Mouse (Mus musculus) cerebellum, adult 18-20 months (tissue): ENCODE results near the gene Rab11a.
"Not testable (repeated sequence)": the region's sequence is repeated elsewhere in the genome, so short reads cannot be mapped to it uniquely, and the experiment has no call there.

Source experiments
- DNase-seq, 2 experiments: peaks; one replicate each; pipeline ENCODE4 v3.0.0; 2021

The Rab11a gene

DNA sequence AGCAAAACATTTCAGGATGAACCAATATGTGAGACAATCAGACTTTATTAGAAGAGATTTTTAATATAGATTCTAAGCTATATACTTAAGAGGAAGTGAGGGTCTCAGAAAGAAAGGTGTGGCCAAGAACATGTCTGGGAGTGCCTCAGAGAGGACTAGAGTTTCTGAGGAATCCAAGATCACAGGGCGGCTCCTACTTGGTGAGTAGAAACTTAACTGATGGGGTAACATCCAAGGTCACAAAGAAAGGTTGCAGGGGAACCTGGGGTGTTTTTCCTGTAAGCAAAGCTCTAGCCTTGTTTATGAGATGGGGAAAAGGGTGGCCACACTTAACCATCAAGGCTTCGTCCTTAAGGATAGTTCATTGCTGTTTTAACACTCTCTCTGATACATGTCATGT is 1.4 kb upstream of the Rab11a start:
- no peak for DNase-seq

- peak; percentile 47 to 51 for DNase-seq
These were observed 736 bp downstream of the Rab11a start for GRCm38 (mm10) chr9:64736639-64737405.

DNA sequence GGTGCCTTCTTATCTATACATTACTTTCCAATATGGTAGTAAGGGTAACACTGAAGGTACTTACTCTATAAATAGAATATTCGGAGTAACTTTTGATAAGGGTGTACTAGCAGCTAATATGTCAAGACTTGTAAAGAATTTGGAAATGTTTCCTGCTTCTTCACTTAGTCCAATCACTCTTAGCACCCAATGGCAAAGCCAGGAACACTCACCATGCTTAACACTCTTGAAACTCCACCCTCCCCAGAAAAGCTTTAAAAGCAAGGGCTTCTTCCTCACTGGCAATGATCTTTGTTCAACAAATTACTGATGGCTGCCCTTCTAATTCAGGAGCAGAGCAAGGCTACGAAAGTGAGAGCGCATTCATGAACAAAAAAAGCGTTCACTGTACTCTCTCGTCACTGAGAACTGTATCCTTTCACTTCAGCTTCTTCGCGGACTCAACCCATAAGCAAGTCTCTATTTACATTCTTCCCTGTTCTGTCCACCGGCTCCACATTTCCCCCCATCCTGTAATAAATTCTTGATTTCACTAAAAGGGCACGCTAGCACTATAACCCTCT is 1.4 kb downstream of the Rab11a start:
- no peak for DNase-seq

- DNase-seq = not testable (repeated sequence)
These were observed 2.6 kb downstream of the Rab11a start for GRCm38 (mm10) chr9:64734992-64735391.

DNA sequence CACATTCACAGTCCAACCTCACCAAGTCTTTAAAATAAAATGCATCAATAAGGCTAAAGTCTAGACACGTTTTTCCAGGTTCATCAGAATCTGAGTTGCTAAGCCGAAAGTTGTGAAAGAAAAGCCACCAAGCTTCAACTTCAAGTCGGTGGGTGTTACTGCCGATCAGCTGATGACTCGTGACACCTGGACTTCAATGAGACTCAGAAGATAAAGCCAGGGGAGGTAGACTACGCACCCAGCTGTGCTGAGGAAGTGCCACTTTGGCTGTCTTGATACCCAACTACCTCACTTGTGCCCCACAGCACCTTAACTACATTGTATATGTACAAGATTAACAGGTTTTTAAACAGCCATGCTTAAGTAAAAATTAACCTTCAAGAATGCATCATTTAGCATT is 3.4 kb downstream of the Rab11a start:
- no peak for DNase-seq

DNA sequence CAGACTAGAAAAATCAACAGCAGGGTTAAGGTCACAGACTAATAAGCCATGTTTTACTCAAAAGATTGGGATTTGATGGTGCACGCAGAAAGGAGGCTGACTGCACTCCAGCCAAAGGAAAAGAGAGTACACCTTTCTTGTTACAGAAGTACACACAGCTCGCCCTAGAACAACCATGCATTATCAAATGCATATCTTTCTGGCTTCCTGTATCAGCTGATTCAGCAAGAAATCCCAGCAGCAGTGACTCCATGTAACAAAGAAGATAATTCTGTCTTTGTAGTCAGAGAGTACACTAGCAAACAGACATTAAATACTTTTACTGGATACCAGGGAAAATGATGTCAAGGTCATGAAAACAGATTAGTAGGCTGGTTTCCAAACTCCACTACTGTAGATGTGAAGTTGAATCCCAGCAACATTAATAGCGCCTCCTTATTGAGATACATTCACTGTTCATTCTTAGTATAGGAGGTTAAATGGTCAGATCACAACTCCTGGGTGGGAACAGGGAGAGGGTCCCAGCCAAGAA is 6.5 kb downstream of the Rab11a start:
- DNase-seq = no peak

- DNase-seq = no peak
These were observed 11.1 kb downstream of the Rab11a start for GRCm38 (mm10) chr9:64726454-64726853.

DNA sequence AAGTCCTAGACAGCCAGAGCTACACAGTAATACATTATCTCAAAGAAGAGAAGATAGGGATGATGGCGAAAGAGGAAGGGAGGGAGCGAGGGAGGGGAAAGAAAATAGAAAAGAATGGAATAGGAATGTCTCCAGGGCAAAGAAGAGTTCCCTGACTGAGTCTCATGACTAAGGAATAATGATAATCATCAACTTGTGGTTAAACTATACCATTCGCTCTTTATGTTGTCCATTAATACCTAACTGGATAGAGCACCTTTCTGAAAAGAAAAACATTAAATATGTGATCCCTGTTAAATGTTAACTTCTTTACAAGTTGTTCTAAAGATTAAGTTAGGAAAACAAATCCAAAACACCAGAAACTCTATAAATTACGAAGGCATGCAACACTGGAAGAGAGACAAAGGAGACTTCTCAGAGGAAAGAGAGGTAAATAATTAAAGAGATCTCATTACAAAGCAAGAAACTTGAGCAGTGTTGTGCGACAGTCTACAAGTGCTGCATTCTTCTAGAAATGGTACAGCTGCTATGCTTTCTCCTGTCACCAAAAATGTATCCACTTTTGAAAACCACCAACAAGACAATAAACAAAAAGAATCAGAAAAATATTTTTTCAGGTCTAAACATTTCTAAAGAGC is 17.9 kb downstream of the Rab11a start:
- DNase-seq = no peak

GRCm38 (mm10) chr9:64710291-64710690 is 27.3 kb downstream of the Rab11a start:
- DNase-seq = not testable (repeated sequence)

- no peak for DNase-seq
These were observed 33.3 kb downstream of the Rab11a start for GRCm38 (mm10) chr9:64704073-64704840.

GRCm38 (mm10) chr9:64703420-64703965 is 34.1 kb downstream of the Rab11a start:
- no peak for DNase-seq

- DNase-seq = no peak
These were observed 34.6 kb downstream of the Rab11a start for GRCm38 (mm10) chr9:64702937-64703336.

- no peak for DNase-seq
These were observed 35.2 kb downstream of the Rab11a start for GRCm38 (mm10) chr9:64702391-64702790.

GRCm38 (mm10) chr9:64701651-64702050 is 35.9 kb downstream of the Rab11a start:
- no peak for DNase-seq

DNA sequence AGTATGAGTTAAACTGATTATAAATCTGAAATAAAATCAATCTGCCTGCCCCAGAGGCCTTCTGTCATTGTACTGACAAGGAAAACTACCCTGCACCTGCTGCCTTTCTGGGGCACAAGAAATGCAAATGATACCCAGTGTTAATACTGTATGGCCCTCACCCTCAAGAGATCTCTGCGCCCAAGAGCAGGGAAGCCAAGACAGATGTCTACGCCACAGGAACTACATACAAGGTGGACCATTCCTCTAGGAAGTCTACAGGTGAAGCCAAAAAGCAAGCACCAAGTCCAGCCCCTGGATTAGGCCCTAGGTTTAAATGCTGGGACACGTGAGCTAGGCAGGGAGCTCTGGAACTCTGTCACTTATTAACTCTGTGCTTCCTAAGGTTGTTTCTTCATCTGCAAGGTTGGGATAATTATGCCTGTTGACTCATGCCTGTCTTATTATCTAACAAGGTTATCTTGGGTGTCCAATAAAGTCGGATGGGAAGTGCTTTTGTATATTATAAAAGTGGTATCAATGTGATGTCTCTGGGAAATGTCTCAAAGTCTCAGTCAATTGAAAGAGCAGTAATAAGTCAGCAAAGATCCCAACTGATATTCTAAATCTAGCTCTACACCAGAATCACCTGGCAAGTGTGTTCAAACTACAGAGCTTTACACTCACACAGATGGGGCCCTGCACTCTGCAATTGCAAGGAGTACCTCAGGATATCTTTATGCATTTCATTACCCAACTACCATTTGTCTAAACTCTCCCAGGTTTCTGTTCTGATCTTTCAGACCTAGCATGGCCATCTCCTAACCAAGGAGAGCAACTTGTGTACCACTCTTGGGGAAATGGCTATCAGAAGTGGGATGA is 36.9 kb downstream of the Rab11a start:
- no peak for DNase-seq

GRCm38 (mm10) chr9:64698586-64698985 is 39.0 kb downstream of the Rab11a start:
- DNase-seq = no peak

- DNase-seq = no peak
These were observed 39.9 kb downstream of the Rab11a start for GRCm38 (mm10) chr9:64697677-64698076.

- no peak for DNase-seq
These were observed 40.6 kb downstream of the Rab11a start for GRCm38 (mm10) chr9:64697006-64697405.

- no peak for DNase-seq
These were observed 41.2 kb downstream of the Rab11a start for GRCm38 (mm10) chr9:64696404-64696803.

GRCm38 (mm10) chr9:64695266-64695665 is 42.3 kb downstream of the Rab11a start:
- no peak for DNase-seq

DNA sequence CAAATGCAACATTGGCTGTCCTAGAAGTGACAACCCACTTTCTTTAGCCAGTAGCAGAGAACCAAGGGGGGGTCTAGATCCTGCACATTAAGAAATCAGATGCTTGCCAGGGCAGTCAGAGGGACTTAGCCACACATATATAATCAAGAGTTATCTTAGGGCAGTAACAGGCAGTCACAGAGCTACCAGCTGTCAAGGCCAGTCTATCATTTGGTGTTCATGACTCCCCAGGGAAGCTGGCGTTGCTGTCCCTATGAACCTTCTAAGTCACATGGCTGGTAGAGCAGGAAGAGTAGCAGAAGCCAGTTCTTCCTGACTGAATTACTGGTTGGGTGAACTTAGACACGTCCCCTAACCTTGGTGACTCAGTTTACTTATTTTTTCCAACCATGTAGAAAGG is 44.5 kb downstream of the Rab11a start:
- no peak for DNase-seq

GRCm38 (mm10) chr9:64691176-64691575 is 46.4 kb downstream of the Rab11a start:
- DNase-seq = peak; percentile 73 to 81
